Mouse (Mus musculus) olfactory bulb, adult 2 months (tissue): ENCODE data around the gene Creb3l2.

ENCODE experiments used
- CTCF ChIP-seq: fragments of 200-500 bp; IDR thresholded peaks from 2 replicates; pipeline ENCODE4 v1.5.1; 2012; ENCODE audit warnings: low read depth, mild to moderate bottlenecking, low read length, moderate library complexity; ENCODE audit not compliant: insufficient read depth
- POLR2A ChIP-seq: fragments of 200-500 bp; IDR thresholded peaks from 2 replicates; pipeline ENCODE4 v1.6.1; 2012; ENCODE audit warnings: mild to moderate bottlenecking, low read depth, low read length, moderate library complexity; ENCODE audit not compliant: insufficient read depth

DNA sequence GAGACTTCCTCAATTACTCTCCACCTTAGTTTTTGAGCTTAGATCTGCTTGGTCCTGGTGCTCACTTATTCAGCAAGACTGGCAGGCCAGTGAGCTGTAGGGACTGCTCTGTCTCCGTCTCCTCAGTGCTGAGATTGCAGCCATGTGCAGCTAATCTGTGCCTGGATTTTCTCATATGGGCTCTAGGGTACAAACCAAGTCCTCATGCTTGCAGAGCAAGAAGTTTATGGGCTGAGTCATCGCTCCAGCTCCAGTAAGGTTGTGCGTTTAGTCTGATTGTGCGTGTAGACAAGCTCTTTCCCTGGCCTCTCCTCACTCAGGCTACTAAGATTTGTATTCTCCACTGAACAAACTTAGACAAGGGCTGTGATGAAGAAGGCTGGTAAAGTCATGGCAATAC is 44.6 kb upstream of the Creb3l2 start:
- TF ChIP-seq CTCF = no peak
- no peak for TF ChIP-seq POLR2A
